Mouse (Mus musculus) cerebellum, adult 2 months (tissue): ENCODE measurements around the gene Slc4a7. TPM values are rescaled to one million over a fixed set of nuclear protein-coding genes. Genes with fewer than 3 reads are reported as not detected.
"Not testable (repeated sequence)": the region's sequence is repeated elsewhere in the genome, so short reads cannot be mapped to it uniquely, and the experiment has no call there.

Experiments used
- DNase-seq, 2 experiments: peaks; one replicate each; pipeline ENCODE4 v3.0.0; 2021
- H3K27ac ChIP-seq: fragments of 200-500 bp; 2 replicates; pipeline ENCODE4 v1.5.1; 2012; ENCODE audit warnings: low read length, control low read depth, inconsistent platforms; ENCODE audit not compliant: insufficient read depth
- H3K27me3 ChIP-seq: fragments of 200-500 bp; 2 replicates; pipeline ENCODE4 v1.6.1; 2012; ENCODE audit warnings: inconsistent platforms, mild to moderate bottlenecking, low read length, moderate library complexity; ENCODE audit not compliant: control insufficient read depth, insufficient read depth
- H3K4me1 ChIP-seq: fragments of 200-500 bp; 2 replicates; pipeline ENCODE4 v1.6.1; 2011; ENCODE audit warnings: low read length; ENCODE audit not compliant: control insufficient read depth, insufficient read depth
- H3K4me3 ChIP-seq: fragments of 200-500 bp; replicated peaks from 2 replicates; pipeline ENCODE3; 2011; ENCODE audit warnings: mild to moderate bottlenecking, low read depth, low read length, control low read depth; ENCODE audit not compliant: insufficient read depth
- CTCF ChIP-seq: fragments of 200-500 bp; IDR thresholded peaks from 2 replicates; pipeline ENCODE4 v1.5.1; 2011; ENCODE audit warnings: low read depth, mild to moderate bottlenecking, control low read depth, low read length, moderate library complexity, borderline replicate concordance; ENCODE audit not compliant: insufficient read depth
- POLR2A ChIP-seq: fragments of 200-500 bp; IDR thresholded peaks from 2 replicates; pipeline ENCODE4 v1.6.1; 2011; ENCODE audit warnings: low read length, control low read depth, borderline replicate concordance; ENCODE audit not compliant: insufficient read depth
- WGBS: fragments of 180-500 bp; shearing (Covaris S2); methylation state at CpG from one replicate; pipeline ENCODE4 v1.1.7; 2018; 5-methylcytosine and 5-hydroxymethylcytosine counted together
- polyA plus RNA-seq: library from polyadenylated mRNA; depleted of rRNA; stranded (reverse); fragments of >200 nt; gene quantifications from 2 replicates; pipeline ENCODE4 v1.2.3, GENCODE M21; 2012

Gene Slc4a7
- polyA plus RNA-seq, 1 experiment, result 9.8 TPM

- 92% methylated on average over 4 of the region's 4 CpGs for WGBS
These were observed 16.5 kb downstream of the Slc4a7 start for GRCm38 (mm10) chr14:14718556-14718955.

DNA sequence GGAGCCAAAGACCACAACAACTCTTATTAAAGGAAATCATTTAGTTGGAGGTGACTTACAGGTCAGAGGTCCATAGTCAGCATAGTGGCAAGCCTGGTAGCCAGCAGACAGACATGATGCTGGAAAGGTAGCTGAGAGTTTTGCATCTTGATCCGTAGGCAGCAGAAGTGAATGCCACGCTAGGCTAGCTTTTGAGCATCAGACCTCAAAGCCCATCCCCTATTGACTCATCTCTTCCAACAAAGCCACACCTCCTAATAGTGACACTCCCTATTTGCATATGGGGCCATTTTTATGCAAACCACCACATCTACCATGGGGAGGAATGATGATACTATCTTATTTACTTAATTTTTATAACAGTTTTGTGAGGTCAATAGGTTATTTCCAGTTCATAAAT is 79.1 kb downstream of the Slc4a7 start:
- TF ChIP-seq POLR2A (no peak), CTCF (no peak)
- H3K4me1 ChIP-seq, result no peaks in the 10 kb centered on the region
- H3K27me3 ChIP-seq, result no peaks in the 10 kb centered on the region
- no peak overlapping the region for H3K27ac ChIP-seq
- WGBS, result 90% methylated on average over 2 of the region's 2 CpGs
- no peak for DNase-seq
- H3K4me3 ChIP-seq, result no peak overlapping the region

More at GRCm38 (mm10) chr14:14718556-14718955, 16.5 kb downstream of the Slc4a7 start:
- Histone ChIP-seq H3K4me1 (0 out of 2 replicates have a peak, but pooled peaks cover 3% of the 10 kb centered on the region), H3K27ac (no peak overlapping the region), H3K4me3 (no peak overlapping the region), H3K27me3 (no peaks in the 10 kb centered on the region)
- DNase-seq, result no peak
- TF ChIP-seq POLR2A (no peak), CTCF (no peak)

- no peak overlapping the region for H3K27ac ChIP-seq
- H3K4me3 ChIP-seq, result no peak overlapping the region
- TF ChIP-seq CTCF (no peak), POLR2A (no peak)
- no peak for DNase-seq
- H3K27me3 ChIP-seq, result no peaks in the 10 kb centered on the region
- H3K4me1 ChIP-seq, result no peaks in the 10 kb centered on the region
- WGBS, result 95% methylated on average over 1 of the region's 1 CpGs
These were observed 82.1 kb downstream of the Slc4a7 start for GRCm38 (mm10) chr14:14784223-14784622.

- H3K27me3 ChIP-seq, result no peaks in the 10 kb centered on the region
- no peak for DNase-seq
- TF ChIP-seq CTCF (no peak), POLR2A (no peak)
- no peaks in the 10 kb centered on the region for H3K4me1 ChIP-seq
- WGBS, result 93% methylated on average over 1 of the region's 1 CpGs
- no peak overlapping the region for H3K27ac ChIP-seq
- H3K4me3 ChIP-seq, result no peak overlapping the region
These were observed 84.9 kb downstream of the Slc4a7 start for GRCm38 (mm10) chr14:14786979-14787378.

DNA sequence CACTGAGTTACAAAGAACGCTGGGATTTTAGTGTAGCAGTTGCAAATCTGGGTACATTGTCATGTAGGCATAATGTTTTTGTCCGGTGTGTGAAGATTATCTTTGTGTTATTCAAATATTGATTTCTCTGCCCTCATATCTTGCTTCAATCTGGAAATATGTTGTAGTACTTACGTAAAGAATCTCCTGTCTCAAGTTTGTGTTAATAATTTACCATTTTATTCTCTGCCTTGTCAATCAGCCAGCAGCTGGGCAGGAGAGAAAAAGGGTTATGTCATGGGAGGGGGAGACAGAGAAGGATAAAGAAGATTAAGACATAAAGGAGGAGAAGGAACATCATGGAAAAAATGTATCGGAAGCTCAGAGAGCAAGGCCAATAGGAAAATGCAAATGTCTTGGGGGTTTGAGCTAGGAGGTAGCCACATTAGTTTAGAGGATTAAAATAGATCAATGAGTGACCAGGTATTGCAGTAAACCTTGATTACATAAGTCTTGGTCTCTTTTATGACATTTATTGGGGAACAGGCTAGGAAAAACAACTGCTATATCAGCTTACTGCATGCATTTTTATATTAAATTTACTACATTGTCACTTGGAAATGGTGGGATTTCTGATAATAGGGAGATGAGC is 87.9 kb downstream of the Slc4a7 start:
- no peak overlapping the region for H3K27ac ChIP-seq
- 96% methylated on average over 4 of the region's 4 CpGs for WGBS
- no peaks in the 10 kb centered on the region for H3K4me1 ChIP-seq
- H3K27me3 ChIP-seq, result no peaks in the 10 kb centered on the region
- no peak overlapping the region for H3K4me3 ChIP-seq
- no peak for DNase-seq
- TF ChIP-seq CTCF (no peak), POLR2A (no peak)

DNA sequence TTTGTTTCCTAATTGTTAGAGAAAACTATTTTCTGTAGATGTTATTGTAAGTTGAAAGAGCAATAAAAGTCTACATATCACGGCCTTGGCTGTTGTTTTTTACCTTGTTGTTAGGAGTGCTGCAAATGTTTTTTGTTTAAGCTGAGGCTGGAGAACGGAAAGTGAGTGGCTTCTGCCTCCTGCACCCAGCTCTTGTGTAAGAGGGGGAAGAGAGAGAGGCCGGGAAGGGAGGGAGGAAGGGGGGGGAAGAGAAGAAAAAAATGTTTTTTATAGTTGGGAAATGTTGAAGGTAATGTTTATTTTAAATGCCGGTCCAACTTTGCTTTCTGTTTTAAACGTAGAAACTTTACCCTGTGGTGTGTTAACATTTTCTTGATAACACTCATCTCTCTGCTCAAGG is 97.8 kb downstream of the Slc4a7 start:
- H3K4me1 ChIP-seq, result no peaks in the 10 kb centered on the region
- DNase-seq, result no peak
- H3K27me3 ChIP-seq, result no peaks in the 10 kb centered on the region
- no peak overlapping the region for H3K4me3 ChIP-seq
- H3K27ac ChIP-seq, result no peak overlapping the region
- TF ChIP-seq POLR2A (no peak), CTCF (no peak)
- WGBS, result 90% methylated on average over 5 of the region's 5 CpGs

DNA sequence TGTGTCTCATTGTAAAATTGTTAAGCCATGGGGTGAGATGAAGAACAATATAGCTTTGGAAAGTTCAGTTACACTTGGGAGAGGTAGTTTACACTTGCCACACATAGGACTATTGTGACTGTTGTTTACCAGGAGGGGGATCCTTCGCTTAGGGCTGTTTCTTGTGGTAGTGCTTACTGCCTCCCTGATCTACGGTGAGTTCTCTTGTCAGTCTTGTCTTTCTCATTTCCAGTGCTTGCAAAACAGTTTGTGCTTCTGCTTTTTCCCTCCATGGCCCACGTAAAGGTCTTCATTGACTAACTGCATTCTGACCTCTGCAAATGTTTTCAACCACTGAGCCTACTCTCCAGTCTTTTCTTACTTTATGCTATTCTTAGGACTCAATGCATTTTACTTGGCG is 98.3 kb downstream of the Slc4a7 start:
- H3K27me3 ChIP-seq, result no peaks in the 10 kb centered on the region
- 96% methylated on average over 4 of the region's 4 CpGs for WGBS
- H3K27ac ChIP-seq, result no peak overlapping the region
- H3K4me1 ChIP-seq, result no peaks in the 10 kb centered on the region
- no peak for DNase-seq
- no peak overlapping the region for H3K4me3 ChIP-seq
- TF ChIP-seq POLR2A (no peak), CTCF (no peak)

DNA sequence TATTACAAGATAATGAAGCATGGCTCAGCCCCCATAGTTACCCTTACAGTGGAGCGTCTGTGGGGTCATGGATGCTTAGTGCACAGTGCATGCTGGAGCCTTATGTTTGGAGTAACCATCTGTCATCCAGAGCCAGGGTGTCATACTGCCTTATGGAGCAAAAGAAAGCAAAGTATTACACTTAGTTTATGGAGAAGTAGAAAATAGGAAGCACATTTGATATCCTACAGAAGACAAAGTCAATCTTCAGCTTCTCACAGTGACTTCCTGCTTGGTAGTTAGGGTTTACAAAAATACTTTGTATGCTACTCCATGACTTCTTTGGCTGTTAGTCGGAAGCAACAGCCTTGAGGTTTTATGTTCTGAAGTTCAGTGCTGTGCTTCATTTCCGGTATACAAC is 98.7 kb downstream of the Slc4a7 start:
- 91% methylated on average over 3 of the region's 3 CpGs for whole genome bisulfite sequencing
- H3K27me3 ChIP-seq, result no peaks in the 10 kb centered on the region
- no peaks in the 10 kb centered on the region for H3K4me1 ChIP-seq
- H3K27ac ChIP-seq, result no peak overlapping the region
- no peak overlapping the region for H3K4me3 ChIP-seq
- TF ChIP-seq POLR2A (no peak), CTCF (no peak)
- DNase-seq, result no peak

DNA sequence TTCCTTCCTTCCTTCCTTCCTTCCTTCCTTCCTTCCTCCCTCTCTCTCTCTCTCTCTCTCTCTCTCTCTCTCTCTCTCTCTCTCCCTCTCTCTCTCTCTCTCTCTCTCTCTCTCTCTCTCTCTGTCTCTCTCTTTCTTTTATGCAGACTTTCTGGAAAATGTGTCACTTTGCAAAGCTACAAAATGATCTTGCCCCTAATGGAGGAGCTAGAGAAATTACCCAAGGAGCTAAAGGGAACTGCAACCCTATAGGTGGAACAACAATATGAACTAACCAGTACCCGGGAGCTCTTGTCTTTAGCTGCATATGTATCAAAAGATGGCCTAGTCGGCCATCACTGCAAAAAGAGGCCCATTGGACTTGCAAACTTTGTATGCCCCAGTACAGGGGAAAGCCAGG is 101.0 kb downstream of the Slc4a7 start, which contains the start of gene Nek10:
TSS of gene Nek10 (plus strand) at position 301 of the 400 bp plus-strand sequence.
- H3K27me3 ChIP-seq, H3K4me1 ChIP-seq, H3K4me3 ChIP-seq, DNase-seq, H3K27ac ChIP-seq: not testable (repeated sequence)
- WGBS, result 68% methylated on average over 2 of the region's 2 CpGs
